Mouse (Mus musculus) heart, adult 2 months (tissue): ENCODE results near the gene Crtac1. TPM values are rescaled to one million over a fixed set of nuclear protein-coding genes. Genes with fewer than 3 reads are reported as not detected.

Source experiments
- DNase-seq, 2 experiments: peaks; one replicate each; pipeline ENCODE4 v3.0.0; 2021
- H3K27ac ChIP-seq: fragments of 200-600 bp; 2 replicates; pipeline ENCODE4 v1.8.1; 2022
- H3K27me3 ChIP-seq: fragments of 200-500 bp; 2 replicates; pipeline ENCODE4 v1.6.1; 2012; ENCODE audit warnings: mild to moderate bottlenecking, low read length, inconsistent platforms, mixed read lengths; ENCODE audit not compliant: control insufficient read depth, insufficient read depth
- H3K36me3 ChIP-seq: fragments of 200-500 bp; 2 replicates; pipeline ENCODE4 v1.6.1; 2012; ENCODE audit warnings: low read length, inconsistent platforms; ENCODE audit not compliant: control insufficient read depth, insufficient read depth
- H3K4me1 ChIP-seq: fragments of 200-500 bp; 2 replicates; pipeline ENCODE4 v1.6.1; 2011; ENCODE audit warnings: low read length; ENCODE audit not compliant: control insufficient read depth, insufficient read depth
- H3K4me3 ChIP-seq: fragments of 200-600 bp; 2 replicates; pipeline ENCODE4 v1.8.1; 2022
- H3K79me2 ChIP-seq: fragments of 200-500 bp; replicated peaks from 2 replicates; pipeline ENCODE4 v1.6.1; 2012; ENCODE audit warnings: mild to moderate bottlenecking, inconsistent platforms, low read length, moderate library complexity, mixed read lengths; ENCODE audit not compliant: control insufficient read depth, insufficient read depth
- H3K9ac ChIP-seq: fragments of 200-500 bp; 2 replicates; pipeline ENCODE4 v1.6.1; 2012; ENCODE audit warnings: low read depth, mild to moderate bottlenecking, control low read depth, inconsistent platforms, low read length, mixed read lengths
- CTCF ChIP-seq: fragments of 200-600 bp; IDR thresholded peaks from 2 replicates; pipeline ENCODE4 v1.8.1; 2022; ENCODE audit warnings: antibody characterized with exemption, mild to moderate bottlenecking, moderate library complexity
- EP300 ChIP-seq: fragments of 200-500 bp; IDR thresholded peaks from 2 replicates; pipeline ENCODE4 v1.6.1; 2011; ENCODE audit warnings: low read depth, low read length, control low read depth; ENCODE audit not compliant: insufficient read depth
- POLR2A ChIP-seq: fragments of 200-500 bp; IDR thresholded peaks from 2 replicates; pipeline ENCODE4 v1.6.1; 2011; ENCODE audit warnings: mild to moderate bottlenecking, low read depth, low read length, control low read depth; ENCODE audit not compliant: insufficient read depth
- WGBS: fragments of 180-500 bp; shearing (Covaris S2); methylation state at CpG from one replicate; pipeline ENCODE4 v1.1.7; 2018; 5-methylcytosine and 5-hydroxymethylcytosine counted together
- intact Hi-C: fragments of 180-260 bp; cut with DNase I; formaldehyde crosslinking; loops from one replicate; pipeline ENCODE4 v1.15.1; 2025
- polyA plus RNA-seq: library from polyadenylated mRNA; depleted of rRNA; stranded (reverse); fragments of >200 nt; gene quantifications from 2 replicates; pipeline ENCODE4 v1.2.3, GENCODE M21; 2012
- total RNA-seq, 2 experiments: library from RNA; stranded (reverse); gene quantifications; 2 replicates each; pipeline ENCODE4 v1.2.3; 2021

Gene Crtac1
- total and polyA plus RNA-seq, 3 experiments = not detected

GRCm38 (mm10) chr19:42303210-42303813, 128.3 kb downstream of the Crtac1 start:
- Histone ChIP-seq H3K36me3 (no peaks in the 10 kb centered on the region), H3K79me2 (no peaks in the 10 kb centered on the region), H3K27ac (no peak overlapping the region), H3K27me3 (no peaks in the 10 kb centered on the region), H3K9ac (no peak overlapping the region), H3K4me1 (no peaks in the 10 kb centered on the region), H3K4me3 (no peak overlapping the region)
- intact Hi-C loops = no loop called here
- no peak for DNase-seq
- WGBS = 42% methylated on average over 12 of the region's 12 CpGs
- TF ChIP-seq POLR2A (no peak), CTCF (no peak), EP300 (no peak)

DNA sequence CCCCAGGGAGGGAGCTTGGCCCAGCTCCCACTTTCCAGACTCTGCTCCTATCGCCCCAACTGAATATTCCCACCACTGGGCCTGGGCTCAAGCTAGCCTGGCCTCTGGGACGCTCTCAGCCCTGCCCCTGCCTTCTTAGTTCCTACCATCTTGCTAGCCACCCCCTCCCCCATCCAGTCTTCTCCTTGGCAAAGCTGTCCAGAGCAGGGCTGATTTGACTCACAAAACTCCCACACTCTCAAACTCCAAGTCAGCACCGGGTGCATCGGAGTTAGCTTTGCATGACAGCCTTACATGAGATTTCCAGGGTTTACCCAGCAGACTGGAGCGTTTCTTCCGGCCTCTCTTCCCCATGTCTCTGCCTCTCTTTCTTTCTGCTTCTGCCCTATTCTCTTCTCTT, 138.4 kb downstream of the Crtac1 start:
- intact Hi-C loops = no loop called here
- Histone ChIP-seq H3K4me3 (no peak overlapping the region), H3K27me3 (no peaks in the 10 kb centered on the region), H3K36me3 (no peaks in the 10 kb centered on the region), H3K79me2 (no peaks in the 10 kb centered on the region), H3K27ac (no peak overlapping the region), H3K9ac (no peak overlapping the region), H3K4me1 (no peaks in the 10 kb centered on the region)
- WGBS = 59% methylated on average over 6 of the region's 6 CpGs
- no peak for DNase-seq
- TF ChIP-seq POLR2A = no peak
- no peak for TF ChIP-seq EP300
- no peak for TF ChIP-seq CTCF

- H3K27ac ChIP-seq = no peak overlapping the region
- no peaks in the 10 kb centered on the region for H3K36me3 ChIP-seq
- TF ChIP-seq POLR2A = no peak
- no peak for TF ChIP-seq EP300
- no peaks in the 10 kb centered on the region for H3K79me2 ChIP-seq
- no peak overlapping the region for H3K9ac ChIP-seq
- WGBS = 66% methylated on average over 8 of the region's 8 CpGs
- H3K4me1 ChIP-seq = no peaks in the 10 kb centered on the region
- H3K4me3 ChIP-seq = no peak overlapping the region
- H3K27me3 ChIP-seq = no peaks in the 10 kb centered on the region
- no peak for DNase-seq
- intact Hi-C loops = no loop called here
Observed at GRCm38 (mm10) chr19:42292106-42292505, 139.5 kb downstream of the Crtac1 start.

GRCm38 (mm10) chr19:42290954-42291661, 140.5 kb downstream of the Crtac1 start:
- no peak for DNase-seq
- no peak overlapping the region for H3K27ac ChIP-seq
- no peaks in the 10 kb centered on the region for H3K36me3 ChIP-seq
- intact Hi-C loops = no loop called here
- no peaks in the 10 kb centered on the region for H3K27me3 ChIP-seq
- H3K4me3 ChIP-seq = no peak overlapping the region
- TF ChIP-seq EP300 (no peak), POLR2A (no peak), CTCF (no peak)
- H3K9ac ChIP-seq = no peak overlapping the region
- WGBS = 40% methylated on average over 7 of the region's 7 CpGs
- no peaks in the 10 kb centered on the region for H3K4me1 ChIP-seq
- no peaks in the 10 kb centered on the region for H3K79me2 ChIP-seq

DNA sequence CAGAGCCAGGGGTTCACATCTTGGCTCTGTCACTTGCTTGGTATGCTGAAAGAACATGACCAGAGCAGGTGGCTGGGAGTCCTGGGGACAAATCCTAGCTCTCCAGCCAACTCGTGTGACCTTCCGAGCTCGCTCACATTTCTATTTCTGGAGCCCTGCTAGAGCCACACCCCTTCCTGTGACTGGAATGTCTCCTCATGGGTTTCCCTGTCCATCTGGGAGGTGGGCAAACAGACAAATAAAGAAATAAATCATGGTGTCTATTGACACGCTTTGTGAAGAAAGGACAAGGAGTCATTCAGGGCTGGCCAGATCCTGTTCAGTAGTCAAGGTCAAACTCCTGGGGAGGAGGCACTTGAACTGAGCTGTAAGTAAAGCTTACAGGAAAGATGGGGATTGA, 143.2 kb downstream of the Crtac1 start:
- Histone ChIP-seq H3K27me3 (no peaks in the 10 kb centered on the region), H3K4me1 (no peaks in the 10 kb centered on the region), H3K36me3 (no peaks in the 10 kb centered on the region), H3K79me2 (no peaks in the 10 kb centered on the region), H3K27ac (no peak overlapping the region), H3K9ac (no peak overlapping the region), H3K4me3 (no peak overlapping the region)
- intact Hi-C loops = no loop called here
- 21% methylated on average over 4 of the region's 4 CpGs for WGBS
- no peak for TF ChIP-seq EP300
- no peak for TF ChIP-seq POLR2A
- TF ChIP-seq CTCF = no peak
- peak; percentile 23 to 42 for DNase-seq

- no peak for DNase-seq
- intact Hi-C loops = no loop called here
- no peaks in the 10 kb centered on the region for H3K79me2 ChIP-seq
- H3K9ac ChIP-seq = no peak overlapping the region
- WGBS = 62% methylated on average over 8 of the region's 8 CpGs
- H3K27me3 ChIP-seq = no peaks in the 10 kb centered on the region
- no peaks in the 10 kb centered on the region for H3K36me3 ChIP-seq
- H3K4me3 ChIP-seq = no peak overlapping the region
- H3K27ac ChIP-seq = no peak overlapping the region
- TF ChIP-seq CTCF = no peak
- TF ChIP-seq EP300 = no peak
- TF ChIP-seq POLR2A = no peak
- no peaks in the 10 kb centered on the region for H3K4me1 ChIP-seq
Observed at GRCm38 (mm10) chr19:42284178-42284577, 147.4 kb downstream of the Crtac1 start.
